Mouse (Mus musculus) liver, postnatal 0 days (tissue): ENCODE measurements at regions not wholly inside any gene's neighbourhood (a gene's known extent, or its start where the extent isn't known, plus 50 kb on each side); places are given as distances from the start of the nearest gene placed in this dataset.

Experiments
- CTCF ChIP-seq: sonication (generic); IDR thresholded peaks from 2 replicates; pipeline ENCODE4 v1.5.1; 2016; ENCODE audit warnings: antibody characterized with exemption, low read depth
- EP300 ChIP-seq: IDR thresholded peaks from 2 replicates; pipeline ENCODE4 v1.6.1; 2016; ENCODE audit warnings: antibody characterized with exemption, low read depth, mild to moderate bottlenecking

DNA sequence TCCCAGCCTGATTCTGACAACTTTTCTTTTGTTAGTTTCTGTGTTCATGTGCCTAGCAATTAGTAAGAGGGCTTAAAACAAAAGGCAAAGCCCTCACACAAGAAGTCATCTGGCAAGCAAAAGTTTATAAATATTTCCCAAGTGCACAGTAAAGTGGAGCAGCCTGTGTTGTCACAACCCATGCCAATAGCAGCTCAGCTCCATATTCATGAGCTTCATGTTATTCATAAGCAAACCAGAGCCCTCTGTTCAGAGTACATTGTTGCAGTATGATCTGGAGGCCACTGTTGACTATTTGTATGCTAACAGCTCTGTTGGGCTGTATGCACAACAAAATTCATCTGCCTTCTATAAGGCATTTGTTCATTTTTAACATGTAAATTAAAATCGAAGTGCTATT, 245.6 kb downstream of the 4930544G11Rik start:
- TF ChIP-seq CTCF (no peak), EP300 (no peak)
